Mouse (Mus musculus) heart, embryonic 10.5 days (tissue): ENCODE data around the gene Fbrsl1. TPM values are rescaled to one million over a fixed set of nuclear protein-coding genes. Genes with fewer than 3 reads are reported as not detected.
A peak's percentile ranks its signal among the peaks of the same experiment; 100 is the strongest.

Experiments used
- DNase-seq: peaks from one replicate; pipeline ENCODE4 v3.0.0-alpha.2; 2017; ENCODE audit warnings: low spot score
- H3K27ac ChIP-seq: fragments of 300-500 bp; sonication (generic); 2 replicates; pipeline ENCODE4 v1.5.1; 2016; ENCODE audit warnings: mild to moderate bottlenecking
- H3K27me3 ChIP-seq: fragments of 300-500 bp; sonication (generic); 2 replicates; pipeline ENCODE4 v1.6.1; 2016; ENCODE audit warnings: mild to moderate bottlenecking; ENCODE audit not compliant: poor library complexity, insufficient read depth, severe bottlenecking
- H3K36me3 ChIP-seq: fragments of 300-500 bp; sonication (generic); 2 replicates; pipeline ENCODE4 v1.6.1; 2016; ENCODE audit warnings: mild to moderate bottlenecking, moderate library complexity
- H3K4me1 ChIP-seq: fragments of 300-500 bp; sonication (generic); 2 replicates; pipeline ENCODE4 v1.6.1; 2016; ENCODE audit warnings: mild to moderate bottlenecking
- H3K4me3 ChIP-seq: fragments of 300-500 bp; sonication (generic); 2 replicates; pipeline ENCODE4 v1.5.1; 2016; ENCODE audit warnings: mild to moderate bottlenecking, moderate library complexity
- H3K9me3 ChIP-seq: fragments of 300-500 bp; sonication (generic); 2 replicates; pipeline ENCODE4 v1.6.1; 2016; ENCODE audit warnings: mild to moderate bottlenecking, moderate library complexity
- WGBS: fragments of 180-500 bp; shearing (Covaris S2); methylation state at CpG from one replicate; pipeline ENCODE4 v1.1.7; 2016; 5-methylcytosine and 5-hydroxymethylcytosine counted together
- polyA plus RNA-seq: library from polyadenylated mRNA; unstranded; fragments of >200 nt; fragmentation: Nextera tagmentation; extraction: Ambion mirVana; gene quantifications from 2 replicates; pipeline ENCODE4 v1.2.1, GENCODE M21; 2016

Fbrsl1 gene
- 9.6 and 11.1 TPM in 2 replicates for polyA plus RNA-seq

DNA sequence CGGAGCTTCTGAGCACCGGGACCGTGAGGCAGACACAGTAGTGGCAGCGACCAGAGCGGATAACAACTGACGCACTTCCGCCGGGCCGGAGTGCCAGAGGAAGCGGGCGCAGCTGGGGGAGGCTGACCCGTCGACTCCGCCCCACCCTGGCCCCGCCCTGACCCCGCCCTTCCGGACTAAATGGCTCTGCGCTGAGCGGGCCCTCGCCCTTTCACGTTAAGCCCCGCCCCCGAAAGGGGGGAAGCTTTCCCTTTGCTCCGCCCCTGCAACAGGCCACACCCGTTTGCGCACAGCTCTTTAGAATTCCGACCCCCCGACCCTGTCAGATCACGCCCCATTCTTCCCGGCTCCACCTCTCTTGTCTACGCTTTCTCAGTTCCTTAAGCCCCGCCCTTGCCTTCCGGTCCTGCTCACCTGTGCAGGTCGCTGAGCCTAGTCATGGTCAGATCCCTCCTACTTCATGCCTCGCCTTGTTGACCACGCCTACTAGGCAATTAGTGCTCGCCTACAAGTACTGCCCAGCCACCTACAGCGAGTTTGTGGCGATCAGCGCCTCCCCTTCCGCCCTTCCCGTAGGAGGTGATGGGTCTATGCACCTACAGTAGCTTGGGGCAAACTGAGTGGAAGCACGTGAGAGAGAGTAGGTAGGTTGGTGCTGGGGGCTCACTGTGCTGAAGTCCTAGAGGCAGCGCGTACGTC, at the start of gene Fbrsl1:
TSS of gene Fbrsl1 (minus strand) at position 68 of the 699 bp plus-strand sequence.
- Histone ChIP-seq H3K9me3 (no peaks in the 10 kb centered on the region), H3K4me1 (peaks cover 31% of the 10 kb centered on the region), H3K27me3 (no peaks in the 10 kb centered on the region; the same call in 1 of the 2 replicates), H3K4me3 (peak within 1 kb of the TSS; percentile 99), H3K27ac (peak within 1 kb of the TSS; percentile 97), H3K36me3 (no peaks in the 10 kb centered on the region)
- under 1% methylated on average over 41 of the region's 46 CpGs for WGBS
- DNase-seq, result peak; percentile 99

DNA sequence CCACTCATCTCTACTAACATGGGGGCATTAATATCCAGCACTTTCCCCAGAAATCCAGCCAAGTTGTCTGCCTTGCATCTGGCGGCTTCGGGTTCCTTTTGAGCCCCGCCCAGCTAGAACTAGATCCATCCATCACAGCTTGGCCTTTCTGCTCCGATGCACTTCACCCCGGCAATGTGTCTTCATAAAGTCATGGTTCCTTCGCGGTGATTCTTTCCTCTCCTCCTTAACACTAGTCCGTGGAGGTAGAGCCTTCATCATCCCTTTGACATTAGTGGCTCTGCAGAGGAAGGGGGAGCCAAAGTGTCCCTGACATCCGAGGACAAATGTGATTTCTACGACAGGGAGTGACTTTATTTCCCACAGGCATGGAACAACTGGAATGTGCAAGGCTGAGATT, 49.8 kb upstream of the Fbrsl1 start:
- H3K36me3 ChIP-seq, result no peaks in the 10 kb centered on the region
- H3K27ac ChIP-seq, result no peak overlapping the region
- peaks cover 40% of the 10 kb centered on the region for H3K27me3 ChIP-seq
- 66% methylated on average over 10 of the region's 10 CpGs for WGBS
- no peak for DNase-seq
- no peaks in the 10 kb centered on the region for H3K9me3 ChIP-seq
- H3K4me3 ChIP-seq, result no peak overlapping the region
- H3K4me1 ChIP-seq, result 0 out of 2 replicates have a peak, but pooled peaks cover 3% of the 10 kb centered on the region

DNA sequence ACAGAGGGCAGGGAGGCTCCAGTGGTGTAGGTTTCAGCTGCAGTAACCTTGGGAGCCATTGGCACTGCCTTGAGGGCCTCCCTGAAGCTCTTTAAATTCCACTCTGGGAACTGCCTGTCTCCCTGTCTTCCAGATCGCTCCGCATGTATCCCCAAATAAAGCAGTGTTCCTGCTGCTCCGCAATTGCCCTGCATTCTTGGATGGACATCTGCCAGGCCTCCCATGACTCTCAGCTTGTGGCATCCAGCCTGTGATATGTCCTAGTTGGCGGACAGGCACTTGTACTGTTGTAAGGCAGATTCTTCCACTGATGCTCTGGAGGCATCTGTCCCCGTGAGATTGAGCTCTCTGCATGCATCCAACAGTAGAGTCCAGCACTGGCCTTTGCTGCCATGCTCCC, 49.3 kb upstream of the Fbrsl1 start:
- WGBS, result 61% methylated on average over 5 of the region's 5 CpGs

DNA sequence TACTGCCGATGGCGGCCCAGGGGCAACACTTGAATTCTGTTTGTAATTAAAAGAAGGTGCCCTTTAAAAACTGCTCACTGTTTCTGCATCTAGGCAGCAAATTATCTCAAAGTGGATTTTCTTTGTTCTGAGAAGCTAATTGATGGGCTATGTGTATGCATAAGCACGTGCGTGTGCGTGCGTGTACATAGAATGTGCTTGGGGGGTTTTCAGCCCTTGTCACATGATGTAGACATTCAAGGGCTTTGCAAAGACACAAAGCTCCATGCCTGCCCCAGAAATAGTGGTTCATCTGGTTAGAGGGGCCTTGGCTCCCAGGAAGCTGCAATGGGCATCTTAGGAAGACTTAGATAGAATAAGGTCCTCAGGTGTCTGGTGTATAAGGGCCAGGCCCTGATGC, 46.7 kb upstream of the Fbrsl1 start:
- no peaks in the 10 kb centered on the region for H3K9me3 ChIP-seq
- no peaks in the 10 kb centered on the region for H3K36me3 ChIP-seq
- no peak for DNase-seq
- 0 out of 2 replicates have a peak, but pooled peaks cover 3% of the 10 kb centered on the region for H3K4me1 ChIP-seq
- peaks cover 54% of the 10 kb centered on the region for H3K27me3 ChIP-seq
- no peak overlapping the region for H3K4me3 ChIP-seq
- WGBS, result 93% methylated on average over 6 of the region's 6 CpGs
- H3K27ac ChIP-seq, result no peak overlapping the region

More for the DNA sequence above, 49.3 kb upstream of the Fbrsl1 start:
- no peak overlapping the region for H3K4me3 ChIP-seq
- H3K27me3 ChIP-seq, result peaks cover 45% of the 10 kb centered on the region
- H3K27ac ChIP-seq, result no peak overlapping the region
- H3K36me3 ChIP-seq, result no peaks in the 10 kb centered on the region
- no peak for DNase-seq
- H3K9me3 ChIP-seq, result no peaks in the 10 kb centered on the region
- H3K4me1 ChIP-seq, result 0 out of 2 replicates have a peak, but pooled peaks cover 3% of the 10 kb centered on the region

DNA sequence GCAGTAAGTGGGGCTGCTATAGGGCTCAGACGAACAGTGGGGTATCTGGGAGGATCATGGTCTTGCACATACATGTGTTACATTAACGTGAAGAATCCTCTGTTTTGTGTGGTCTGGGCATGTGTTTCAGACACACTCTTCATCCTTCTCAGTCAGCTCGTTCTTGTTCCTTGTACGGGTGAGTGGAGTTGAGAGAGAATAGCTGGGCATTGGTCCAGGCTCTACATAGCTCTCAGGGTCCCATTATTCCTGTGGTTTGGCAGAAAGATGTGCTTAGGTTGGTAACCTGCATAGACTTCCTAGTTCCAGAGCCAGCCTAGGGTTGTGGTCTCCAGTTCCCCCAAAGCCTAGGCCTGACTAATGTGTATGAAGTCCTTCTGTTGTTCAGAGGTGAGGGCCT, 46.1 kb upstream of the Fbrsl1 start:
- H3K9me3 ChIP-seq, result no peaks in the 10 kb centered on the region
- H3K27me3 ChIP-seq, result peaks cover 54% of the 10 kb centered on the region
- 79% methylated on average over 4 of the region's 4 CpGs for WGBS
- no peaks in the 10 kb centered on the region for H3K36me3 ChIP-seq
- H3K4me3 ChIP-seq, result no peak overlapping the region
- no peak overlapping the region for H3K27ac ChIP-seq
- H3K4me1 ChIP-seq, result 0 out of 2 replicates have a peak, but pooled peaks cover 3% of the 10 kb centered on the region
- DNase-seq, result no peak

DNA sequence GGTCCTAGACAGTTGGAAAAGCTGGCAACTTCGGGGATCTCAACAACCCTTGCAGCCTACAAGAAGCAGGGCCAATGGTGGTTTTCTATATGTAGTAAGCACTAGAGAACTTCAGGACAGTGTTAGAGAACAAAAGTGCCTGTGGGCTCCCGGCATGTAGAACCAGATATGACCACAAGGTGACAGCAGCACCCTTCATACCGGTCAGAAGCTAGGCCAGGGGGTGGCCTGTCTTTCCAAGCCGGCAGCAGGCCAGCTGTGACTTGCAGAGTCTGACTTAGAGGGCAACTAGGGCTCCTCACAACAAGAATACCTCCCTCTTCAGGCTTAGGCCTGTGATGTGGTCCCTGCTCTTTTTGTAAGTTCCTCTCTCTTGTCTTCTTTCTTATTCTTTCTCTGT, 45.5 kb upstream of the Fbrsl1 start:
- 3% methylated on average over 4 of the region's 4 CpGs for WGBS

DNA sequence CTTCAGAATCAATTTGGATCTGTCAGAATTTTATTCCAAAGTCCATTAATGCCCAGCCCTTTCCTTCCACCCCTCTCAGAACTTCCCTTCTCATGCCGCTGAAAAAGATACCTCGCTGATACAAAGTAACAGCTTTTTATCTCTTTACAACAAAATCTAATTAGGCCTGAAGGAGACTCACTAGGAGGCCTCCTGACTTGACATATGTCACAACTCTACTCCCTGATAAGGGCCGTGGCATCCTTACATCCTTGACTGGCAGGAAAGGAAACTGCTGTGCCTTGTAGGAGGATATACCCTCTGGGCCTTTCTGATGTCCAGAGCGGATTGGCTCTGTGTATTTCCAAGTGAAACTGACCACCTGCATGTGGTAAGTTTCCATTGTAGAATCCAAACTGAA, 41.3 kb upstream of the Fbrsl1 start:
- Histone ChIP-seq H3K36me3 (no peaks in the 10 kb centered on the region), H3K27ac (no peak overlapping the region), H3K9me3 (no peaks in the 10 kb centered on the region), H3K4me3 (no peak overlapping the region), H3K27me3 (peaks cover 56% of the 10 kb centered on the region; the same call in 1 of the 2 replicates), H3K4me1 (no peaks in the 10 kb centered on the region)
- no peak for DNase-seq
- 15% methylated on average over 4 of the region's 4 CpGs for WGBS

More for the DNA sequence above, 45.5 kb upstream of the Fbrsl1 start:
- Histone ChIP-seq H3K4me3 (no peak overlapping the region), H3K4me1 (0 out of 2 replicates have a peak, but pooled peaks cover 3% of the 10 kb centered on the region), H3K27ac (no peak overlapping the region), H3K9me3 (no peaks in the 10 kb centered on the region), H3K27me3 (peaks cover 50% of the 10 kb centered on the region), H3K36me3 (no peaks in the 10 kb centered on the region)
- DNase-seq, result peak; percentile 81

DNA sequence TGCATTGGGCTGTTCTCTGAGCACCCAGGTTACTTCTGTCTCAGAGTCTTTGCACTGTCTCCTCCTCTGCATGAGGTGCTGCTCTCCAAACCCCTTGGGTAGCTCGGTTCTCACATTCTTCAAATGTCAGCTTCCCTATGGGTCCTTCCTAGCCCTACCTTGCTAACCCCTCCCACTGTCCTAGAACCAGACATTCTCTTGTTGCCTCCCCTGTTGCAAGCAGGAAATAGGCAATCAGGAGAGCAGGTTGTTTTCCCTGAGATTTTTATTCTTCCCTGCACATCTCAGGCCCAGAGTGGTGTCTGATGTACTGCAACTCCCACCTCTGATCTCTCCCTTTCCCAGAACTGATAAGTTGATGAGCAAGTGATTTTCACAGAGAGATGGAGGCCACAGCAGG, 39.6 kb upstream of the Fbrsl1 start:
- Histone ChIP-seq H3K4me1 (no peaks in the 10 kb centered on the region), H3K9me3 (no peaks in the 10 kb centered on the region), H3K4me3 (no peak overlapping the region), H3K36me3 (no peaks in the 10 kb centered on the region), H3K27me3 (peaks cover 63% of the 10 kb centered on the region; the same call in 1 of the 2 replicates), H3K27ac (no peak overlapping the region)
- DNase-seq, result no peak
- 18% methylated on average over 1 of the region's 1 CpGs for WGBS

DNA sequence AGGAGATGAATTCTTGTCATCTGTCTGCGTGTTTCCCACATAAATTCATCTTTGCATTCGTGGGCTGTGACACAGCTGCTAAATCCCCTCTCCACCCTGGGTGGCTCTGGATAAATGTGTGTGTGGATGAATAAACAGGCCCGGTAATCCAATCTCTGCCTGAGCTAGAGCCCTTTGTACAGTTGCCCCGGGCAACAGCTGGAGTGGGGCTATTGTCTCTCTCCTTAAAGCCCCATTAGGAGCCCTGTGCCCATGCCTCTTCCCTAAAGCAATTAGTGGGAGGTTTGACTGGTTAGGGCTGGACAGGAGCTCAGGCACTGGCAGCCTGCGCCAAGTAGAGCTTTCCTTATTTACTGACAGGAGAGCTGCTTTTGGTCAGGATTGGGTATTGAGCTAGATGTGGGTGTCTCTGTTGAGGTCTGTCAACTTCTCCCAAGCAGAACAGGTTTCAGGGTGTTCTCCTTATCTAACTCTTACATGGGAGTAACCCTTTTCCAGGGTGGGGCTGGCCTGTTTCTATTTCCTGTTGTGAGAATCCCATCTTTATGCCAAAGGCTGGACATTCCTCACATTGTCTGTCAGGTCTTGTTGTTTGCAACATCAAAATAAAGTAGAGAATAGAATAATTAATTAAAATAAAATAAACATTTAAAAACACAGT, 38.5 kb upstream of the Fbrsl1 start:
- no peaks in the 10 kb centered on the region for H3K9me3 ChIP-seq
- DNase-seq, result no peak
- WGBS, result 60% methylated on average over 5 of the region's 5 CpGs
- H3K4me1 ChIP-seq, result no peaks in the 10 kb centered on the region
- H3K27ac ChIP-seq, result no peak overlapping the region
- H3K36me3 ChIP-seq, result no peaks in the 10 kb centered on the region
- no peak overlapping the region for H3K4me3 ChIP-seq
- H3K27me3 ChIP-seq, result peaks cover 65% of the 10 kb centered on the region

DNA sequence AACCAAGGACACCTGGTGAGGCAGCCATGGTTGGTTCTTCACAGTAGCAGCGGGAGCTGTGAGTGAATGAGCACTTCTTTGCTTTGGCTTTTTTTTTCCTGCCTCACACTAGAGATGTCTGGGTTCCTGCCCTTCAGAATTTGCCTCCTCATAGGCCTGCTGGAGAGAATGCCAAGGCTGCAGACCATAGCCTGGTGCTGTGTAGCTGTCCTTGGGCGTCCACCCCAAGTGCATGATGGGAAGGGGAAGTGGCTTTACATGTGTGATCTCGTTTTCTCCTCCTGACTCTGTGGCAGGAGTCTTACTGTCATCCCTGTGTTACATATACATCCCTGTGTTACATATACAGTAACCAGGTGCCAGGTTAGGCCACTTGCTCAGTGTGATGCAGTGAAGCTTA, 36.4 kb upstream of the Fbrsl1 start:
- H3K27ac ChIP-seq, result no peak overlapping the region
- 65% methylated on average over 3 of the region's 3 CpGs for WGBS
- H3K9me3 ChIP-seq, result no peaks in the 10 kb centered on the region
- no peak overlapping the region for H3K4me3 ChIP-seq
- peaks cover 7% of the 10 kb centered on the region for H3K4me1 ChIP-seq
- DNase-seq, result no peak
- H3K27me3 ChIP-seq, result peaks cover 77% of the 10 kb centered on the region
- no peaks in the 10 kb centered on the region for H3K36me3 ChIP-seq

DNA sequence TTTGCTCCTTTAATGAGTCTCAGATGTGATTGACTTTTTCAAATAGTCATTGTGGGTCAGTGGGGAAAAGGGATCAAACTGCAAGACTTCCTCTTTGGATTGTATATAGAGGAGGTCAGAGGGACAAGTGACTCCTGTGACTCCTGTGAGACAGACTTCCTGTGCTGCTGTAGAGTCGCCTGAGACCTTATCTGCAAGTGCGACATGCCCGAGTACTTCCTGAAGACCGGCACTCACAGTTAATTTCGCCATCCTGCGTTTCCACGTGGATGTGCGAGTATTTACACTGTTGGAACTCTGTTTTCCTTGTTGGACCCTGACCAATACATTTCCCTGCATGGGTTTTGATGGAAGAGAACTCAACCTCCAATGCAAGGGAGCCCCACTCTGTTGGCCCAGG, 30.9 kb upstream of the Fbrsl1 start:
- Histone ChIP-seq H3K27ac (no peak overlapping the region), H3K4me1 (peaks cover 7% of the 10 kb centered on the region), H3K27me3 (peaks cover 61% of the 10 kb centered on the region), H3K9me3 (no peaks in the 10 kb centered on the region), H3K4me3 (no peak overlapping the region), H3K36me3 (no peaks in the 10 kb centered on the region)
- WGBS, result 60% methylated on average over 8 of the region's 8 CpGs
- DNase-seq, result no peak

DNA sequence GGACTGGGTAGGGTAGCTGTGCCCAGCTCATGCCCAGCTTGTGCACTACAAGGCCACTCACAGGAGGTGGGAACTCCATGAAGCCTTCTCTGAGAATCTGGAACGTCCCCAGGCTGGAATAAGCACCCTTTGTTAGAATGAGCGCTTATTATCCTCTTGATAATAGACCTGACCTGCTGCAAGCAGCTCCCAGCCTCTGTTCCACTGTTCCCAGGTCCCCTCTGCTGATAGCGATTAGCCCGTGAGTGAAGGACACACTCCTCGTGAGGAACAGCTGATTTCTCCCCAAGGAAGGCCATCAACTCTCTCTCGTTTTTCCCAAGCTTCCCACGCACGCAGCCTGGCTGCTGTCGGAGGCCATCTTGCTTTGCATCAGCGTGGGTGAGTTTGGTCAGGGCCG, 25.9 kb upstream of the Fbrsl1 start:
- DNase-seq, result no peak
- Histone ChIP-seq H3K27me3 (peaks cover 44% of the 10 kb centered on the region), H3K4me3 (no peak overlapping the region), H3K9me3 (no peaks in the 10 kb centered on the region), H3K27ac (no peak overlapping the region), H3K36me3 (no peaks in the 10 kb centered on the region), H3K4me1 (no peaks in the 10 kb centered on the region)
- 68% methylated on average over 11 of the region's 11 CpGs for WGBS

DNA sequence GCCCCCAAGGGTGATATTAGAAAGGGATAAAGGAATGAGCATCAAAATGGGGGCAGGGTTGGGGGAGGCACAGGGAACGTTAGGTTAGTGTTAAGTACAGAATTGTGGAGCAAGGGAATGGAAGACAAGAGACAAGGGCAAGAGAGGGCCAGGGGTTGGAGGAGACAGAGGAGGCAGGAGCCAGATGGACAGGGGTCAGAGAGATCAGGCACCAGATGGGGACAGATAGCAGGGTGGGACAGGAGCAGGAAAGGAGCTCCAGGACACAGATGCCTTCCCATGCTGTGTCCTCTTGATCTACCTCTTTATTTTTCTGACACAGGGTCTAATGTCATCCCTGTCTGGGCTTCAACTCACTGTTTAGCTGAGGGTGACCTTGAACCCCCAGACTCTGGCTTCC, 24.5 kb upstream of the Fbrsl1 start:
- 42% methylated on average over 1 of the region's 1 CpGs for WGBS
- peaks cover 52% of the 10 kb centered on the region for H3K27me3 ChIP-seq

More for the DNA sequence above, 24.5 kb upstream of the Fbrsl1 start:
- Histone ChIP-seq H3K4me3 (no peak overlapping the region), H3K27ac (no peak overlapping the region), H3K4me1 (no peaks in the 10 kb centered on the region), H3K9me3 (no peaks in the 10 kb centered on the region), H3K36me3 (no peaks in the 10 kb centered on the region)
- no peak for DNase-seq
